Mouse (Mus musculus) midbrain, embryonic 13.5 days (tissue): ENCODE results near the gene BC003965. TPM values are rescaled to one million over a fixed set of nuclear protein-coding genes. Genes with fewer than 3 reads are reported as not detected.

Experiments
- polyA plus RNA-seq: library from polyadenylated mRNA; unstranded; fragments of >200 nt; fragmentation: Nextera tagmentation; extraction: Ambion mirVana; gene quantifications from 2 replicates; pipeline ENCODE4 v1.2.1, GENCODE M21; 2015

BC003965 gene
- polyA plus RNA-seq, 1 experiment from 2014 or later = 36.1 TPM

Other genes with a start within 250 kb of the BC003965 start
- gene Mapk8ip3, start 247.6 kb upstream of the BC003965 start, polyA plus RNA-seq = 83.1 and 83.8 TPM in 2 replicates
- 146 and 161 TPM in 2 replicates for gene Jpt2, start 223.9 kb upstream of the BC003965 start, polyA plus RNA-seq
- 7.0 and 8.2 TPM in 2 replicates for gene Cramp1l, start 168.8 kb upstream of the BC003965 start, polyA plus RNA-seq
- gene Ift140, start 168.5 kb upstream of the BC003965 start, polyA plus RNA-seq = 19.1 and 19.8 TPM in 2 replicates
- gene Tmem204, start 101.0 kb upstream of the BC003965 start, polyA plus RNA-seq = 9.4 and 10.8 TPM in 2 replicates
- gene Telo2, start 68.6 kb upstream of the BC003965 start, polyA plus RNA-seq = 45.3 and 48.0 TPM in 2 replicates
- not detected in 2 replicates for gene Ptx4, start 63.8 kb upstream of the BC003965 start, polyA plus RNA-seq
- 29.1 and 29.7 TPM in 2 replicates for gene Clcn7, start 51.2 kb upstream of the BC003965 start, polyA plus RNA-seq
- not detected in 2 replicates for gene Ccdc154, start 22.1 kb upstream of the BC003965 start, polyA plus RNA-seq
- gene Gm38655, start 9.1 kb upstream of the BC003965 start, polyA plus RNA-seq = not detected in 2 replicates
- gene Unkl, start 3.8 kb downstream of the BC003965 start, polyA plus RNA-seq = 13.0 and 13.4 TPM in 2 replicates
- gene Gnptg, start 55.6 kb downstream of the BC003965 start, polyA plus RNA-seq = 86.0 and 90.4 TPM in 2 replicates
- gene Tsr3, start 55.6 kb downstream of the BC003965 start, polyA plus RNA-seq = 61.1 and 63.1 TPM in 2 replicates
- gene Baiap3, start 71.8 kb downstream of the BC003965 start, polyA plus RNA-seq = 8.7 and 9.2 TPM in 2 replicates
- 672 and 679 TPM in 2 replicates for gene Ube2i, start 90.1 kb downstream of the BC003965 start, polyA plus RNA-seq
- not detected in 2 replicates for gene Prss34, start 113.8 kb downstream of the BC003965 start, polyA plus RNA-seq
- gene Prss28, start 124.1 kb downstream of the BC003965 start, polyA plus RNA-seq = not detected in 2 replicates
- gene Prss29, start 134.1 kb downstream of the BC003965 start, polyA plus RNA-seq = not detected in 2 replicates
- gene Tpsab1, start 161.0 kb downstream of the BC003965 start, polyA plus RNA-seq = not detected in 2 replicates
- gene Tpsb2, start 181.8 kb downstream of the BC003965 start, polyA plus RNA-seq = not detected in 2 replicates
- gene Tpsg1, start 184.7 kb downstream of the BC003965 start, polyA plus RNA-seq = 1.1 TPM in 1 of 2 replicates, not detected in the other
- 8.6 and 11.5 TPM in 2 replicates for gene Cacna1h, start 249.2 kb downstream of the BC003965 start, polyA plus RNA-seq